Mouse (Mus musculus) inflammation-experienced regulatory T-cells (primary cell): Measurements from ENCODE around the gene Amigo1. TPM values are rescaled to one million over a fixed set of nuclear protein-coding genes. Genes with fewer than 3 reads are reported as not detected.

Experiments
- polyA plus RNA-seq, 2 experiments: library from polyadenylated mRNA; unstranded; fragments of 100-300 nt; shearing (Covaris generic); gene quantifications; one replicate each; pipeline ENCODE4 v1.2.1; 2017

Gene Amigo1
- polyA plus RNA-seq: 1 to 10 TPM; 1.0 to 1.3 TPM

GRCm38 (mm10) chr3:108186098-108187047, at the start of gene Amigo1:
Gene Amigo1 (plus strand): TSS chr3:108186335.

DNA sequence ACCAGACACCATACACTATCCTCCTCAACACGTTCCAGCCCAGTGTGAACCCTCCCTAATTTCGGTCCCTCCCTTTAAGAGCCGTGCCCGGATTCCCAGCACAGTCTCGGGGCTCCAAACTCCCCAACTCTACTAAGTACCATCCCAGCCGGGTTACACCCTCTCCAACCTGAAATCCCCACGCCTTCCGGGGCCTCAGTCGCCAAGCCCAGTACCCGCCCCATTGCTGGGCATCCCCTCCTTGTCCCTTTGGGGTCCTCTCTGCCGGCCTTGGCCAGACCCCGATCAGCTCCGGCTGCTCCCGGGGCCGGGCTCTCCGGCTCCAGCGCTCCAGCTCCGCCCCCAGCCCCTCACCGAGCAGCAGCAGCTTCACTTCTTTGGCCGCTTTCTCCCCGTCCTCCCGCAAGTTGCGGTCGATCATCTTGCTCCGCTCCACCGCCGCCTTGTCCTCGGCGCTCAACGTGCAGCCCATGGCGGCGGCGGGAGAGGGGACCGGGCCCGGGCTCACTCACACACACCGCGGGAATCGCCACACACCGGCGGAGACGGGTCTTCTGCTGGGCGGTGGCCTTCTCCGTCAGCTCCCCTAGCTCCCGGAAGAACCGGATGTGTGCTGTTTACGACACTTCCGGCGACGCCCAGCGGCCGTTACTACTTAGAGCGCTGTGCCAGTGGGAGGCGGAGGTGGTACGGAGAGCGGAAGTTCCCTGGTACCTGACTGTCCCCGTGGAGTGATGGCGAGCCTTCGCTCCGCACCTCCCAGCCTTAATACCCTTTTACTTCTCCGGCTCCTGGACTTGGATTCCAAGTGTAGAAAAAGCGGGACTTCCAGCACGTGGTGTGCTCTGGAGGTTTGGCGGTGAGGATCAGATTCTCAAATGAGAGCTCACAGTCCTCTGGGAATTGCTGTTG, 40.3 kb upstream of the Amigo1 start, which contains the start of gene Gnai3:
TSS of gene Gnai3 (minus strand) at position 613 of the 912 bp plus-strand sequence.

GRCm38 (mm10) chr3:108154656-108155055, 31.5 kb upstream of the Amigo1 start, which contains the start of gene Gpr61:
Gene Gpr61 (minus strand): TSS chr3:108154882.

GRCm38 (mm10) chr3:108200329-108201323, 14.5 kb downstream of the Amigo1 start, which contains the start of gene Cyb561d1:
Gene Cyb561d1 (minus strand): TSS chr3:108201212.

DNA sequence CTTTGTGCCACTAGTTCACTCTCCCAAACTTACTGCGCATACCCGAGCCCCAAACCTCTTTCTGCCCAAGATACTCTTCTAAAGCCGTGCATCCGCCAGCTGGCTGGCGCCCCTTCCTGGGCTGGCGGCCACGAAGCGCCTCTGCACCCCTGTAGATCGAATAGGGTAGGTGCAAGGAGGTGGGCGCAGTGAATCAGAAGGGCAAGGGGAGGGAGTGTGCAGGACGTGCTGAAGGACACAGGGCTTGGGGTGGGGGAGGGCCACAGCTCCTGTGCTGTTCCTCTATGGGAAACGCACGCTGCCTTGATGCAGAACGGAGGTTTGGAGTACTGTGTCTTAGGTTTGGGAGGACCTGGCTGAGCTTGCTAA, 24.6 kb downstream of the Amigo1 start, which contains the start of gene Atxn7l2:
TSS of gene Atxn7l2 (minus strand) at position 164 of the 369 bp plus-strand sequence.

DNA sequence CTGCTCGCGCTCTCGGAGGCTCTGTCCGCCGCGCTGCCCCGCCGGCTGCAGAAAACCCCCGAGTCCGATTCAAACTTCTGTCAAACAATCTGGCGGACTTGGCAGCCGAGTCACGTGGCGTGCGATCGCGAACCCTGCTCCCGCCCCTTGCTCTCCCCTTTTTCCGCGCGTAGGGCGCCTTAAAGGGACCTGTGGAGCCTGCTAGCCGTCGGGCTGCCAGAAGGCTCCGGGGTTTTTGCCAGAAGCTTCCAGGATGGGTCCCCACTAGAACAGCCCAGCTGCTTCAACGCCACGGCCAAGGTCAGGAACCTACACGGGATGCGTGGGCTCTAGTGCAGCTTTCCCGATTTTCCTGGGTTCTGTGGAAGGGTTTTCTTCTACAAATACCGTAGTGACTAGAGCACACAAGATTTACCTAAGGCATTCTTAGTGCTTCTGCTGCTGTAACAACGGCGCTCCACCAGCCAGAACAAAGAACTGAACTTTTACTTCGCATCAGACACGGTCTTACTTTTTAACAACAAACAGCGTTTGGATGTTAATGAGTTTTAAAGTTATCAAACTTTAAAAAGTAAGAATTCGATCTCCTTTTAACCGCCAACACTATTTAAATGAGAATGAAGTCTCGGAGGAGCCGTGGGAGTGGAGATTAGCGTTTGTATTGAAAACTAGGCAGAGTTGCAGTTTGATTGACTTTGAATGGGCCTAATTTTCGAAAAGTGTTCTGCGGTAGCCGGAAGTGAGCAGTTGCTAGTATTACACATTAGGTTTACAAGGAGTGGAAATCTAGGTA, 40.6 kb downstream of the Amigo1 start, which contains the start of gene Sypl2:
TSS of gene Sypl2 (minus strand) at position 91 of the 793 bp plus-strand sequence.

Other genes with a start within 250 kb of the Amigo1 start
- gene Gstm6, start 242.6 kb upstream of the Amigo1 start, polyA plus RNA-seq: under 1 TPM in 1 of 2 experiments, not detected in 1; 0.92 TPM
- not detected for gene Gstm3, start 217.1 kb upstream of the Amigo1 start, polyA plus RNA-seq
- gene Gstm2, start 199.9 kb upstream of the Amigo1 start, polyA plus RNA-seq: 1 to 10 TPM in 1 of 2 experiments, not detected in 1; 1.0 TPM
- gene Gstm1, start 168.4 kb upstream of the Amigo1 start, polyA plus RNA-seq: 1 to 10 TPM; 2.0 to 2.9 TPM
- 10 to 100 TPM; 10.3 to 11.1 TPM for gene Gstm4, start 141.4 kb upstream of the Amigo1 start, polyA plus RNA-seq
- 10 to 100 TPM; 43.5 to 46.0 TPM for gene Ampd2, start 99.7 kb upstream of the Amigo1 start, polyA plus RNA-seq
- gene Gnat2, start 93.5 kb upstream of the Amigo1 start, polyA plus RNA-seq: 1 to 10 TPM in 1 of 2 experiments, not detected in 1; 1.4 TPM
- 100 to 1,000 TPM; 164 to 198 TPM for gene Gnai3, start 40.2 kb upstream of the Amigo1 start, polyA plus RNA-seq
- under 1 TPM; 0.39 to 0.55 TPM for gene Gpr61, start 31.5 kb upstream of the Amigo1 start, polyA plus RNA-seq
- 10 to 100 TPM; 18.3 to 26.0 TPM for gene Cyb561d1, start 14.9 kb downstream of the Amigo1 start, polyA plus RNA-seq
- gene Atxn7l2, start 24.6 kb downstream of the Amigo1 start, polyA plus RNA-seq: 10 to 100 TPM in 1 of 2 experiments, 1 to 10 TPM in 1; 5.5 to 11.5 TPM
- gene Sypl2, start 40.3 kb downstream of the Amigo1 start, polyA plus RNA-seq: not detected
- 100 to 1,000 TPM; 119 to 124 TPM for gene Psma5, start 70.6 kb downstream of the Amigo1 start, polyA plus RNA-seq
- gene Sort1, start 97.7 kb downstream of the Amigo1 start, polyA plus RNA-seq: 1 to 10 TPM in 1 of 2 experiments, under 1 TPM in 1; 0.45 to 1.8 TPM
- not detected for gene Mybphl, start 178.6 kb downstream of the Amigo1 start, polyA plus RNA-seq
- gene Psrc1, start 197.5 kb downstream of the Amigo1 start, polyA plus RNA-seq: 1 to 10 TPM; 2.6 to 3.0 TPM
- gene Celsr2, start 229.2 kb downstream of the Amigo1 start, polyA plus RNA-seq: 1 to 10 TPM in 1 of 2 experiments, under 1 TPM in 1; 0.93 to 2.9 TPM